Mouse (Mus musculus): ENCODE measurements around the gene Zfpm1. TPM values are rescaled to one million over a fixed set of nuclear protein-coding genes. Genes with fewer than 3 reads are reported as not detected.

Zfpm1 gene
- polyA plus RNA-seq, 1 experiment, result 32.0 TPM

DNA sequence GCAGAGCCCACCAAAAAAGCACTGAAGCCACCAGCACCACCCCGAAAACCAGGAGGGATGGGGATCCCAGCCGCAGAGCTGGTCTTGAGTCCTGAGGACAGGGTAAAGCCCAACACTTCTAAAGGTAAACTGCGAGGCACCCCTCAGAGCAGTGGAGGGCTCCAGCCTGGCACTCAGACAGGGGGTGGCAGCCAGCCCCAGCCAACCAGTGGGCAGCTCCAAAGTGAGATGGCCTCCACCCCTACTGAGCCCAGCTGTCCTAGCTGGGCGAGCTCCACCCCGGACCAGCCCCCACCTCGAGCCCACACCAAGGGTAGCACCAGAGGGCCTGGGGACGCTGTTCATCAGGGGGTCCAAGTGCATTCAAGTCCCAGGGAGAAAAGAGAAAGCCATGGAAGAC, 11.4 kb upstream of the Zfpm1 start:
- DNase-seq, result no peak
- TF ChIP-seq CTCF (IDR thresholded peaks at IDR 0.05; ENCODE audit: insufficient read depth, low read length) (no peak), POLR2A (IDR thresholded peaks at IDR 0.05; ENCODE audit: borderline replicate concordance, extremely low read depth, low read depth, low read length) (no peak)
- Histone ChIP-seq H3K4me3 (replicated peaks; ENCODE audit: extremely low read depth, low read depth, low read length) (no peak overlapping the region), H3K4me1 (ENCODE audit: control insufficient read depth, insufficient read depth, low read length) (no peaks in the 10 kb centered on the region)
- WGBS, result 79% methylated on average over 7 of the region's 7 CpGs

DNA sequence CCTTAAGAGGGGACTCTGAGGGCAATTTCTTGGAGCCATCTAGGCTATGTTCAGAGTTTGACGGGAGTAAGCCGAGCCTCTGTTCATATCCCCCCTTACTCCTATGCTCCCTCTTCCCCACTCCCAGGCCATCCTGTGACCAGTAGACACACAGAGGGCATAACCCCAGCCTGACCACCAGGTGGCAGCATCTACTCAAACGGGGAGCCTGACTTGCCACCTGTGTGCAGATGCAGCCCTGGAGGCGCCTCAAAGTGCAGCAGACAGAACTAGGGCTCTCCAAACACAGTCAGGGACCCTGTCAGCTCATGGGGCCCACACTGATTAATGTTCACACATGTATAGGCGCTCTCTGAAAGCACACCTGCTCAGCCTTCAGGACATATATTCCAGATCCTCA, 8.8 kb upstream of the Zfpm1 start:
- Histone ChIP-seq H3K4me3 (replicated peaks; ENCODE audit: extremely low read depth, low read depth, low read length) (no peak overlapping the region), H3K4me1 (ENCODE audit: control insufficient read depth, insufficient read depth, low read length) (no peaks in the 10 kb centered on the region)
- 9% methylated on average over 5 of the region's 5 CpGs for WGBS
- peak; percentile 81 for DNase-seq
- TF ChIP-seq POLR2A (IDR thresholded peaks at IDR 0.05; ENCODE audit: borderline replicate concordance, extremely low read depth, low read depth, low read length) (no peak), CTCF (IDR thresholded peaks at IDR 0.05; ENCODE audit: insufficient read depth, low read length) (peak; percentile 97)

DNA sequence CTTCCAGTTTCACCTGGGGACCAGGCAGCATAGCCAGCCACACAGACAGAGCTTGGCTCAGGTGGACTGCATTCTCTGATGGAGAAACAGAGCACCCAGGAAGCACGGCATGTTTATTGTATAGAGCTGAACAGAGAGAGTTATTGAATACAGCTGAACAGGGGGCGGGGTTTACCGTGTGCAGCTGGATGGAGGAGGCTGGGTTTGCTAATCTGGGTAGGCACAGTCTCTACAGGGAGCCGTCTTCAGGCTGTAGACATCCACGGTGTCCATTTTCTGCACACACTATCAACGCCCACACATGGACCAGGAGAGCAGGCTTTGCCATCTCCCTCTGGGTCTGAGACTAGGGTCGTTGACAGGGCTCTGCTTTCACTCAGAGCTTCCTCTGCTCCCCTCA, 8.1 kb upstream of the Zfpm1 start:
- no peak for TF ChIP-seq CTCF (IDR thresholded peaks at IDR 0.05; ENCODE audit: insufficient read depth, low read length)
- TF ChIP-seq POLR2A (IDR thresholded peaks at IDR 0.05; ENCODE audit: borderline replicate concordance, extremely low read depth, low read depth, low read length), result no peak
- no peak for DNase-seq
- WGBS, result 56% methylated on average over 7 of the region's 7 CpGs
- H3K4me3 ChIP-seq (replicated peaks; ENCODE audit: extremely low read depth, low read depth, low read length), result no peak overlapping the region
- H3K4me1 ChIP-seq (ENCODE audit: control insufficient read depth, insufficient read depth, low read length), result no peaks in the 10 kb centered on the region

DNA sequence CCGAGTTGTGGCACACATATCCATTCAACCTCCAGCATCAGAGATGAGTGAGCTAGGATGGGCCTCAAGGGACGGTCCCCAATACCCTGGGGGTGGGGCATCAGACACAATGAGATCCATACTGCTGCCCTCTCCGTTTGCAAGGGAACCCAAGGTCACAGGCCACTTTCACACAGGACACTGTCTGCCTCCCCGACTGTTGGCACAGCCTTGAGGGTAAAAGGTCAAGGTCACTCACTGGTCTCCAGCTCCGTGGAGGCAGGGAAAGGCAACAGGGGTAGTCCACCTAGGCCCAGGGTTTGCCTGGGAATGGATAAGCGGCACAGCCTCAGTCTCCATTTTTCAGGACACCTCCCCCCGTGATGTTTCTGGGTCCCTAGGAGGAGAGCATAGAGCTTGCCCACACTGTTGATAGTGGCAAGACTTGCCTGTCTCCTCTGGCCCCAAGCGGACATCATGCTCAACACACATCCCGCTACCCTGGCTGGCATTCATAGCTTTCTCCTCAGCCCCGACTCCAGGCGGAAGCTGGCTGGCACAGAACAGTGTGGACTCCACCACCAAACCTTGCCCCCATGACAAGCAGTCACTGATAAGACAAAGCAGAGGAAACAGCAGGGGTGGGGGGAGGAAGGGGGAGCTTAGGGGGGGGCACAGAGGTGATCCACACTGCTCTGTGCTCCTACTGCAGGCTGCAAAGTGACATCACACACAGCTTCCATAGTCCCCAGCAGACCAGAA, 7.1 kb upstream of the Zfpm1 start:
- WGBS, result 59% methylated on average over 11 of the region's 11 CpGs
- DNase-seq, result no peak
- Histone ChIP-seq H3K4me3 (replicated peaks; ENCODE audit: extremely low read depth, low read depth, low read length) (no peak overlapping the region), H3K4me1 (ENCODE audit: control insufficient read depth, insufficient read depth, low read length) (no peaks in the 10 kb centered on the region)
- TF ChIP-seq CTCF (IDR thresholded peaks at IDR 0.05; ENCODE audit: insufficient read depth, low read length) (no peak), POLR2A (IDR thresholded peaks at IDR 0.05; ENCODE audit: borderline replicate concordance, extremely low read depth, low read depth, low read length) (no peak)

DNA sequence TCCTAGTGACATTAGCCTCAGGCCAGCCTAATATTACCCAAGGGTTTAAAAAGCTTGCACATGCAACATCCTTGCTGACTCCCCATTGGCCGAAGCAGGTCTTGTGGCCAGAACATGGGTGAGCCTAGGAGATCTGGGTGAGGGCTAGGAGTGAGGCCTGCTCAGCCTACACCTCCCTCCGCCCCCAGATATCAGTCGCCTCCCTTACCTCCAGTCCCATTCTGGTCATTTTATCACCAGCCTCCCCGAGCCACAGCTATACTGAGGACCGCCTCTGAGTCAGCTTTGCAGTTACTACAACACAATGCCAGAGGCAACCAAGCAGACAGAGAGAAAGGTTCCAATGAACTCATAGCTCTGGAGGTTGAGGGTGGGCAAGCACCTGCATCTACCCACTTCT, 5.6 kb upstream of the Zfpm1 start:
- 96% methylated on average over 5 of the region's 5 CpGs for WGBS
- Histone ChIP-seq H3K4me3 (replicated peaks; ENCODE audit: extremely low read depth, low read depth, low read length) (no peak overlapping the region), H3K4me1 (ENCODE audit: control insufficient read depth, insufficient read depth, low read length) (peaks cover 2% of the 10 kb centered on the region; the same call in 1 of the 2 replicates)
- DNase-seq, result no peak
- TF ChIP-seq CTCF (IDR thresholded peaks at IDR 0.05; ENCODE audit: insufficient read depth, low read length) (no peak), POLR2A (IDR thresholded peaks at IDR 0.05; ENCODE audit: borderline replicate concordance, extremely low read depth, low read depth, low read length) (no peak)

DNA sequence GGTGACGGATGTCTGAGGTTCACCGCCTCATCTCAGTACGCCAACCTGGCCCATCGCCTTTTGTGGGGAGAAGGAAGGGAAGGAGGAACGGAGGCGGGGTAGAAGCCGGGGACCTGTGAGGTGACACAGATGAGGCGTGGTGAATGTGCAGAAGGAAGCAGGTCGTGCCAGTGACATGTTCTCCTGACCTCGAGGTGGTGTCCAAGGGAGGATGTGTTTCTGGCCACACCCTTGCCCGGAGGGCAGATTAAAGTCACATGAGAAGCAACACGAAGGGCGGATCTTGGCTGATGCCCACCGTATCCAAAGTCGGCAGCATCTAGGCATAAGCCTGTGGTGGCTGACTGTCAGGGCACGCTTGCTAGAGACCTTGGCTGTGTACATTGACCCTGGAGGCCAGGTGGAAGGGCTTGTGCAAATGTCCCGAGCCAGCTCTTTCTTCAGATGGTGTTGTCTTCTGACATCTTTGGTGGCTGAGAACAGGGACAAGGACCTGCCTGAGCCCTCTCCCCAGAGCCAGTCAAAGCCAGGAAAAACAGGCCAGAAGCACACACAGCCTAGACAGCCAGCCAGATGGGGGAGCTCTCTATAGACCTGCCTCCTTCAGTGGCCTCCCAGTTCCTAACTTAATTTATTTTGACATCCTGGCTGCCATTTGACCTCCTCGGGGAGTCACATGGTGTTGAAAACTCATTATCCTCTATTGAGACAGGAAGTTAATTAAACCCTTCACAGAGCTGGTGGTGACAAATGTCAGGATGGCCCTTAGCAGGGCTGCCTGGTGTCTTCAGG, 4.5 kb upstream of the Zfpm1 start:
- Histone ChIP-seq H3K4me3 (replicated peaks; ENCODE audit: extremely low read depth, low read depth, low read length) (no peak overlapping the region), H3K4me1 (ENCODE audit: control insufficient read depth, insufficient read depth, low read length) (peaks cover 2% of the 10 kb centered on the region; the same call in 1 of the 2 replicates)
- 50% methylated on average over 18 of the region's 18 CpGs for WGBS
- TF ChIP-seq CTCF (IDR thresholded peaks at IDR 0.05; ENCODE audit: insufficient read depth, low read length) (no peak), POLR2A (IDR thresholded peaks at IDR 0.05; ENCODE audit: borderline replicate concordance, extremely low read depth, low read depth, low read length) (no peak)
- no peak for DNase-seq

DNA sequence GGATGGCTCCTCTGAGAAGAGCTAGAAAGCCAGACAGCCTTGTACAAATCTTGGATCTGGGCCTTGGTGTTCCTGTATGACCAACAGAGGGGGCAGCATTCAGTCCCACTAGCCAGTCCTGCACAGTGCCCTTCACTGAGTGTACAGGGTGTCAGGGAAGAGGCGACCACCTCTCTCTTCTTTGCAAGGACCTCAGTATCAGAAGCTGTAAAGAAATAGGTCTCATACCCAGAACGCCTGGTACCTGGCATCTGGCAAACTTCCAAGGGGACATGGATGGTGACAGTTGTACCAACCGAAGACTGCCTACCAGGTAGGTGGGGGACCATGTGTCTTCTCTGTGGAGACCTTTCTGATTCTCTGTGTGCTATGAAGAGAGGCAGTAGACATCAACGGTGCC, 1.8 kb upstream of the Zfpm1 start:
- Histone ChIP-seq H3K4me3 (replicated peaks; ENCODE audit: extremely low read depth, low read depth, low read length) (no peak overlapping the region), H3K4me1 (ENCODE audit: control insufficient read depth, insufficient read depth, low read length) (peaks cover 11% of the 10 kb centered on the region)
- DNase-seq, result no peak
- WGBS, result 66% methylated on average over 4 of the region's 4 CpGs
- TF ChIP-seq CTCF (IDR thresholded peaks at IDR 0.05; ENCODE audit: insufficient read depth, low read length), result no peak
- no peak for TF ChIP-seq POLR2A (IDR thresholded peaks at IDR 0.05; ENCODE audit: borderline replicate concordance, extremely low read depth, low read depth, low read length)

DNA sequence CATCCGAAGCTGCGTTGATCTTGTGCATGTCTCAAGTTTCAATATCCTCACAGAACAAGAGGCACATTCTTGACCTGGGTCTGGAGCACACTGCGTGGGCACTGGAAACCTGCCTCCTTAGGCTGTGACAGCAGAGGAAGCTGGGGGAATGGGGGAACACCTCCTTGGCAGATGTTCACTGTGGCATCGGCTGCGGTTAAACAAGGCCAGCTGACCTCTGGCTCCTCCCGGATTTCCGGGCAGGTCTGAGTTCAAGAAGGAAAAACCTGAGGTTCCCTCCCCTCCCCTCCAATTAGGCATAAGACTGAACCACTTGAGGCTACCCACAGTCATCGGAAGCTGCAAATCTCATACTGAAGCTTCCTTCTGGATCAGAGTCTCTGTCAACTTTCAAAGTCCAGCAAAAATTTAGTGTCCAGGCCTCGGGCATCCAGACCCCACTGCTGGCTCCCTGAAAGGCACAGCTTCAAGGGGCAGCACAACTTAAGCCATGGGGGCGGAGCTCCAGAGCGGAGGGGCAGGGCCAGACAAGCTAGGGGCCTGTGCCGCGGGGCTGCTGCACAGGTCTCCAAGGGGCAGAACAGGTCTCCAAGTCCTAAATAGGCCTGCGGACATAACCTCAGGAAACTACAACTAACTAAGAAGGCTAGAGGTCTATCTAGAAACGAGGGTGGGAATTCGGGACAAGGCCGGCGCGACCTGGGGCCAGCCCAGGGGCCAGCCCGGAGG, 1.2 kb upstream of the Zfpm1 start:
- DNase-seq, result no peak
- Histone ChIP-seq H3K4me1 (ENCODE audit: control insufficient read depth, insufficient read depth, low read length) (peaks cover 11% of the 10 kb centered on the region), H3K4me3 (replicated peaks; ENCODE audit: extremely low read depth, low read depth, low read length) (peak overlapping the region; percentile 38)
- no peak for TF ChIP-seq CTCF (IDR thresholded peaks at IDR 0.05; ENCODE audit: insufficient read depth, low read length)
- TF ChIP-seq POLR2A (IDR thresholded peaks at IDR 0.05; ENCODE audit: borderline replicate concordance, extremely low read depth, low read depth, low read length), result no peak
- 8% methylated on average over 20 of the region's 20 CpGs for WGBS

DNA sequence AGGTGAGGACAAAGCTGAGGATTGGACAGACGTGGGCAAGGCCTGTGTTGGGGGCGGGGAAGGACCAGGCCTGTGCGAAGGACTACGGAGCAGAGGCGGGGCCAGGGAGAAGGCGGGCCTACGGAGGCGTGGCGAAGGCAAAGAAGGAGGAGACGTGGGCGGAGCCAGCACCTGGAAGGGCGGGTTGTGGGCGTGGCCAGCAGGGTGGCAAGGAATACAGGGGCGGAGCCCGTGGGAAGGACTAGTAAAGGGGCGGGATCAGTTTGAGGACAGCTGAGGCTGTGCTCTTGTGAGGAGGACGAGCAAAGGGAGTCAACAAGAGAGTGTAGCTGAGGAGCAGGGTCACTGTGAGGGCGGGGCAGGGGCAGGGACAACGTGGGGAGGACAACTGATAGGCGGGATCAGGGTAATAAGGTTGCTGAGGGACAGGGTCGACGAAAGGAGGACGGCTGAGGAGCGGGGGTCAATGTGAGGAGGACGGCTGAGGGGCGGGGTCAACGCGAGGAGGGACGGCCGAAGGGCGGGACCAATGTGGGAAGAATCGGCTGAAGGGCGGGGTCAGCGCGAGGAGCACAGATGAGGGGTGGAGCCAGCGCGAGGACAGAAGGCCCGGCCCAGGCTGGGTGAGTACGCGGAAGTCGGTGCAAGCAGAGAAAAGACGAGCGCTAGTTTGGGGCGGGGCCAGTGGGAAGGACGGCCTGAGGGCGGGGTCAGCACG, 465 bp upstream of the Zfpm1 start:
- Histone ChIP-seq H3K4me1 (ENCODE audit: control insufficient read depth, insufficient read depth, low read length) (peaks cover 11% of the 10 kb centered on the region), H3K4me3 (replicated peaks; ENCODE audit: extremely low read depth, low read depth, low read length) (peak overlapping the region; percentile 90)
- TF ChIP-seq POLR2A (IDR thresholded peaks at IDR 0.05; ENCODE audit: borderline replicate concordance, extremely low read depth, low read depth, low read length), result peak; percentile 59; the same call in 1 of the 2 replicates
- TF ChIP-seq CTCF (IDR thresholded peaks at IDR 0.05; ENCODE audit: insufficient read depth, low read length), result no peak
- under 1% methylated on average over 46 of the region's 47 CpGs for WGBS
- DNase-seq, result peak; percentile 100

Measured in lung, adult 2 months (tissue).